Mouse (Mus musculus) neural tube, embryonic 14.5 days (tissue): ENCODE results near the gene Ost4. TPM values are rescaled to one million over a fixed set of nuclear protein-coding genes. Genes with fewer than 3 reads are reported as not detected.

Experiments used
- ATAC-seq: fragments of 200-750 bp; cut with Nextera tagmentation; 2 replicates; pipeline ENCODE4 v1.8.0; 2017; ENCODE audit warnings: low read depth, mild to moderate bottlenecking, moderate TSS enrichment, moderate library complexity
- H3K27ac ChIP-seq: fragments of 300-500 bp; sonication (generic); 2 replicates; pipeline ENCODE4 v1.5.1; 2014; ENCODE audit warnings: low read depth, mild to moderate bottlenecking, control low read depth, low read length, moderate library complexity, mixed read lengths
- H3K27me3 ChIP-seq: fragments of 300-500 bp; sonication (generic); 2 replicates; pipeline ENCODE4 v1.6.1; 2014; ENCODE audit warnings: low read length; ENCODE audit not compliant: control insufficient read depth, insufficient read depth
- H3K36me3 ChIP-seq: fragments of 300-500 bp; sonication (generic); 2 replicates; pipeline ENCODE4 v1.6.1; 2014; ENCODE audit warnings: low read length, mixed read lengths; ENCODE audit not compliant: control insufficient read depth, insufficient read depth
- H3K4me1 ChIP-seq: fragments of 300-500 bp; sonication (generic); 2 replicates; pipeline ENCODE4 v1.6.1; 2014; ENCODE audit warnings: low read length; ENCODE audit not compliant: control insufficient read depth, insufficient read depth
- H3K4me2 ChIP-seq: fragments of 300-500 bp; sonication (generic); 2 replicates; pipeline ENCODE4 v1.6.1; 2014; ENCODE audit warnings: mild to moderate bottlenecking, low read depth, low read length, control low read depth
- H3K4me3 ChIP-seq: fragments of 300-500 bp; sonication (generic); 2 replicates; pipeline ENCODE4 v1.5.1; 2014; ENCODE audit warnings: low read depth, low read length, control low read depth, mixed read lengths
- H3K9ac ChIP-seq: fragments of 300-500 bp; sonication (generic); replicated peaks from 2 replicates; pipeline ENCODE4 v1.6.1; 2014; ENCODE audit warnings: low read depth, mild to moderate bottlenecking, control low read depth, low read length, mixed read lengths
- H3K9me3 ChIP-seq: fragments of 300-500 bp; sonication (generic); 2 replicates; pipeline ENCODE4 v1.6.1; 2016; ENCODE audit warnings: low read length; ENCODE audit not compliant: control insufficient read depth
- WGBS: fragments of 180-500 bp; shearing (Covaris S2); extraction: QIAGEN DNeasy Blood & Tissue Kit; methylation state at CpG from one replicate; pipeline ENCODE4 v1.1.7; 2014; 5-methylcytosine and 5-hydroxymethylcytosine counted together
- polyA plus RNA-seq: library from polyadenylated mRNA; unstranded; fragments of >200 nt; fragmentation: Nextera tagmentation; extraction: Ambion mirVana; gene quantifications from 2 replicates; pipeline ENCODE4 v1.2.1, GENCODE M21; 2014

The Ost4 gene
- polyA plus RNA-seq, 1 experiment from 2014 or later = 234 TPM

- no peaks in the 10 kb centered on the region for H3K27me3 ChIP-seq
- ATAC-seq = no peak
- H3K4me3 ChIP-seq = no peak overlapping the region
- H3K4me1 ChIP-seq = 0 out of 2 replicates have a peak, but pooled peaks cover 11% of the 10 kb centered on the region
- H3K27ac ChIP-seq = no peak overlapping the region
- H3K9me3 ChIP-seq = no peaks in the 10 kb centered on the region
- H3K9ac ChIP-seq = no peak overlapping the region
- 0 out of 2 replicates have a peak, but pooled peaks cover 16% of the 10 kb centered on the region for H3K36me3 ChIP-seq
- H3K4me2 ChIP-seq = no peak overlapping the region
- WGBS = 76% methylated on average over 5 of the region's 5 CpGs
Measured at GRCm38 (mm10) chr5:30948620-30949019, 41.0 kb upstream of the Ost4 start.

DNA sequence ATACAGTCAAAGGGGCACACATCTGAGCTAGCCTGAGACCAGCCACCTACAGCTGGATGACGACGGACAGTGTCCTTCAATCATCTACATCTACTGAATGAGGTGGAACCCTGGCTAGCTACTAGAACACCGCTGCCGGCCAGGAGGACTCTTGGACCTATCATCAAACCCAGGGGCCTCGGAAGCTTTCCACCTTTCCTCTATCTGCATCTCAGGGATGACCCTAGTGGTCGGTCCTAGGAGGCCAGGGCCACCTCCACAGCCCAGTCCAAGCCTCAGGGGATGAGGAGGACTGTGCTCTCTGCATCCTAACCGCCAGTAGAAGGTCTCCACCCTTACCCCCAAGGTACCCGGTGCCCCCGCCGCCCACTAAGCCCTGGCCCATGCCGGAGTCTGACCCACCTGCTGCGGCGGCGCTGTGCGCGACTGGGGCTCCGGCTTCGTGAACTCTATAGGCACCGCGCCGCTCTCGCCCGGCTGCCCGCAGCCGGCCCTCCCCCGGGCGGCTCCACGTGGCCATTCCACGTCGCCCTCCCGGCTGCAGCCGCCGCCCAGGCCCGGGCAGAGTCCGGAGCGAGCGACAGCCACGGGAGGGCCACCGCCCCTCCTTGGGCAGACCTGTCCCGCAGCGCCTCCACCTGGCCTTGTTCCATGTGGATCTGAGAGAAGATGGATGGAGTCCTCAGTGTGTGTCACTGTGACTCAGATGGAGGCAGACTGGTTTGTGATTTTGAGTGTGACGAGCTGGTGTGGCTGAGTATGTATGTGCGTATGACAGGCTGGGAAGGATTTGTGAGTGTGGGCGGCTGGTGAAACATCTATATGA, 37.6 kb upstream of the Ost4 start, which contains the start of gene Cgref1:
TSS of gene Cgref1 (minus strand) at position 636 of the 826 bp plus-strand sequence.
- Histone ChIP-seq H3K9me3 (no peaks in the 10 kb centered on the region), H3K27ac (no peak within 1 kb of the TSS)
- 4% methylated on average over 44 of the region's 44 CpGs for WGBS

GRCm38 (mm10) chr5:30944344-30944743, 36.8 kb upstream of the Ost4 start:
- peak overlapping the region; percentile 48; the same call in 1 of the 2 replicates for H3K4me3 ChIP-seq
- H3K9ac ChIP-seq = no peak overlapping the region
- WGBS = 89% methylated on average over 6 of the region's 6 CpGs
- no peak for ATAC-seq
- H3K4me2 ChIP-seq = peak overlapping the region; percentile 85
- H3K27me3 ChIP-seq = no peaks in the 10 kb centered on the region
- H3K36me3 ChIP-seq = no peaks in the 10 kb centered on the region
- H3K27ac ChIP-seq = no peak overlapping the region
- H3K4me1 ChIP-seq = 0 out of 2 replicates have a peak, but pooled peaks cover 3% of the 10 kb centered on the region
- no peaks in the 10 kb centered on the region for H3K9me3 ChIP-seq

More for the DNA sequence above, 37.6 kb upstream of the Ost4 start, which contains the start of gene Cgref1:
- no peaks in the 10 kb centered on the region for H3K36me3 ChIP-seq
- H3K4me2 ChIP-seq = peak within 1 kb of the TSS; percentile 85
- H3K4me1 ChIP-seq = 0 out of 2 replicates have a peak, but pooled peaks cover 3% of the 10 kb centered on the region
- H3K9ac ChIP-seq = peak within 1 kb of the TSS; percentile 77
- ATAC-seq = peak; percentile 72
- peak within 1 kb of the TSS; percentile 48 for H3K4me3 ChIP-seq
- H3K27me3 ChIP-seq = no peaks in the 10 kb centered on the region

GRCm38 (mm10) chr5:30943004-30943403, 35.4 kb upstream of the Ost4 start:
- H3K4me3 ChIP-seq = no peak overlapping the region
- H3K9ac ChIP-seq = no peak overlapping the region
- no peak overlapping the region for H3K4me2 ChIP-seq
- WGBS = 96% methylated on average over 2 of the region's 2 CpGs
- no peaks in the 10 kb centered on the region for H3K9me3 ChIP-seq
- no peak overlapping the region for H3K27ac ChIP-seq
- no peaks in the 10 kb centered on the region for H3K27me3 ChIP-seq
- no peaks in the 10 kb centered on the region for H3K36me3 ChIP-seq
- ATAC-seq = no peak
- H3K4me1 ChIP-seq = 0 out of 2 replicates have a peak, but pooled peaks cover 3% of the 10 kb centered on the region

DNA sequence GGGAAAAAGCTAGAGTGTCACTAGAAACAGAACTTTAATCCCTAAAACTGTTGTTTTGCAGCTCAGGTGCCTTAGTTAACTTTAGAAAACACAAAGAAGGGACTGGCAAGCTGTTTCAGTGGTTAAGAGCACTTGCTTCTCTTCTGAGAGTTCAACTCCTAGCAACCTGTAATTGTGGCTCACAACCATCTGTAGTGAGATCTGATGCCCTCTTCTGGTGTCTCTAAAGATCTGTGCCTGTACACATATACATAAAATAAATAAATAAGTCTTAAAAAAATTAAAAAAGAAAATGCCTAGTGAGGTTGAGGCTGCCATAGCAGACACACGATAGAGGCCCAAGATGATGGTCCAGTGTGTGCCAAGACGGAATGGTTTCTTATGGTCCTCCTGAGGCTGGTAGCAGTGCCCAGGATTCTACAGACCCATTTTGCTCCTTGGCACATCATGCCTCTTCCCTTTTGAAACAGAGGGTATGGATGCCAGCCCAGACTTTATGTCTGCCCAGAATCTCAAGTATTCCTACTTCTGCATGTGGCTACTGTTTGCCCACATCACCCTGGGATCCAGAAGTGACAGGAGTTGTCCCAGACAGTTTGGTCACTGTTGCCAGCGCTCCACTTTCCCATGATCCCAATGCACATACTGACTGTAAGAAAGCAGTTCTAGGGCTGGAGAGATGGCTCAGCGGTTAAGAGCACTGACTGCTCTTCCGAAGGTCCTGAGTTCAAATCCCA, 27.3 kb upstream of the Ost4 start:
- no peak overlapping the region for H3K27ac ChIP-seq
- 93% methylated on average over 5 of the region's 5 CpGs for WGBS
- no peak for ATAC-seq
- H3K36me3 ChIP-seq = no peaks in the 10 kb centered on the region; the same call in 1 of the 2 replicates
- no peaks in the 10 kb centered on the region for H3K9me3 ChIP-seq
- H3K4me3 ChIP-seq = no peak overlapping the region
- no peaks in the 10 kb centered on the region for H3K4me1 ChIP-seq
- H3K27me3 ChIP-seq = no peaks in the 10 kb centered on the region
- H3K9ac ChIP-seq = no peak overlapping the region
- no peak overlapping the region for H3K4me2 ChIP-seq

GRCm38 (mm10) chr5:30933705-30934104, 26.1 kb upstream of the Ost4 start:
- WGBS = 71% methylated on average over 5 of the region's 5 CpGs
- no peak overlapping the region for H3K27ac ChIP-seq
- ATAC-seq = no peak
- no peaks in the 10 kb centered on the region; the same call in 1 of the 2 replicates for H3K36me3 ChIP-seq
- H3K27me3 ChIP-seq = no peaks in the 10 kb centered on the region
- H3K4me2 ChIP-seq = no peak overlapping the region
- H3K9me3 ChIP-seq = no peaks in the 10 kb centered on the region
- H3K9ac ChIP-seq = no peak overlapping the region
- no peak overlapping the region for H3K4me3 ChIP-seq
- no peaks in the 10 kb centered on the region for H3K4me1 ChIP-seq

DNA sequence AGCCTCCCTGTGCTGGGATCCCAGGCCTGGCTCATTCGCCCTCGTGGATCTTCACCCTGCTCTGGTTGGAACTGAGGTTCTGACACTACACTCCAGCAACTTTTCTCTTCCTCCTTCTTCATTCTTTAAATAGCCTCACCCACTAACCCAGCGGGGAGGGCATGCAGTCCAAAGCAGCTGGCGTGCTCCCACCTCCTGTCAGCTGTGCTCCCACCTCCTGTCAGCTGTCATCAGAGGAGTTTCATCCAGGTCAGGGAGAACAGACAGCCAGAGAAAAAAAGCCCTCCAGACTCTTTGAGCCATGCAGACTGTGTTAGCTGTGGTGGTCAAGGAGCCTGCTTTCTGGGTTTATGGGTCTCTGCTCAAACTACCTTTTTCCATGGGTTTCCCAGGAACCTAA, 23.8 kb upstream of the Ost4 start:
- Histone ChIP-seq H3K36me3 (no peaks in the 10 kb centered on the region; the same call in 1 of the 2 replicates), H3K27ac (no peak overlapping the region), H3K27me3 (no peaks in the 10 kb centered on the region), H3K9me3 (no peaks in the 10 kb centered on the region), H3K4me2 (no peak overlapping the region), H3K4me3 (no peak overlapping the region), H3K4me1 (no peaks in the 10 kb centered on the region), H3K9ac (no peak overlapping the region)
- WGBS = 84% methylated on average over 4 of the region's 4 CpGs
- no peak for ATAC-seq

DNA sequence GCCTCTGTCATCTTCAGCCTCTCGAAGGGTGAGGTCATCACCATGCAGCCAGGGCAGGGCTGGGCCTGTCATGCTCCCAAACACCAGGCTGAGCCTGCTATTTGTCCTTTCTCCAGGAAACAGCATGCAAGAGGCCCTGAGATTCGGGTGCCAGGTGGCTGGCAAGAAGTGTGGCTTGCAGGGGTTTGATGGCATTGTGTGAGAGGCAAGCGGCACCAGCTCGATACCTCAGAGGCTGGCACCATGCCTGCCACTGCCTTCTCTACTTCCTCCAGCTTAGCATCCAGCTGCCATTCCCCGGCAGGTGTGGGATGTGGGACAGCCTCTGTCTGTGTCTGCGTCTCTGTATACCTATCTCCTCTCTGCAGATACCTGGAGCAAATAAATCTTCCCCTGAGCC, 23.3 kb upstream of the Ost4 start:
- Histone ChIP-seq H3K36me3 (no peaks in the 10 kb centered on the region; the same call in 1 of the 2 replicates), H3K4me1 (no peaks in the 10 kb centered on the region), H3K9me3 (no peaks in the 10 kb centered on the region), H3K27me3 (no peaks in the 10 kb centered on the region), H3K27ac (no peak overlapping the region), H3K4me2 (no peak overlapping the region), H3K4me3 (no peak overlapping the region), H3K9ac (no peak overlapping the region)
- 78% methylated on average over 6 of the region's 6 CpGs for WGBS
- no peak for ATAC-seq

GRCm38 (mm10) chr5:30930121-30930520, 22.5 kb upstream of the Ost4 start:
- Histone ChIP-seq H3K4me2 (no peak overlapping the region), H3K4me1 (no peaks in the 10 kb centered on the region), H3K27me3 (no peaks in the 10 kb centered on the region), H3K9ac (no peak overlapping the region), H3K9me3 (no peaks in the 10 kb centered on the region), H3K4me3 (no peak overlapping the region), H3K27ac (no peak overlapping the region), H3K36me3 (no peaks in the 10 kb centered on the region; the same call in 1 of the 2 replicates)
- WGBS = 46% methylated on average over 4 of the region's 4 CpGs
- ATAC-seq = no peak
